Mouse (Mus musculus) layer of hippocampus, adult 11-12 months (tissue): ENCODE results near the gene Olfr1320.

ENCODE experiments used
- DNase-seq: peaks from one replicate; pipeline ENCODE4 v3.0.0; 2022; ENCODE audit warnings: low spot score

Olfr1320 gene

DNA sequence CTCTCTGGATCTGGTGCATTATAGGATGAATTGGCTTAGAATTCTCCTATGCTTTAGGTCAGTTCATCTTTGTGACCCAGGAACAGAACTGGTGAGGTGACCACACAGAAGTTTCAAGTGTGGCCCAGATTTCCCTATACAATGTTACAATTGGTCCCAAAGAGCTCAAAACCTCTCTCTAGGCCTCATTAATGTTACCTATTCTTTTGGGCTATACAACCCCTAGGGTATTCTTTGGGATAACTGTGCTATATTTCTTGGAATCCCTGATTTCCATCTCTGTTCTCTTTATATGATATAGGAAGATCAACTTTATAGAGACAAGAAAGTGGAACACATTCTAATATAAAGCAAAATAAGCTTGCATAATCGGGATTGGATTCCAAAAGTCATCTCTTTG lies at the start of gene Olfr1320:
Olfr1320 (plus strand) TSS at position 301 of the 400 bp plus-strand sequence.
- no peak for DNase-seq

DNA sequence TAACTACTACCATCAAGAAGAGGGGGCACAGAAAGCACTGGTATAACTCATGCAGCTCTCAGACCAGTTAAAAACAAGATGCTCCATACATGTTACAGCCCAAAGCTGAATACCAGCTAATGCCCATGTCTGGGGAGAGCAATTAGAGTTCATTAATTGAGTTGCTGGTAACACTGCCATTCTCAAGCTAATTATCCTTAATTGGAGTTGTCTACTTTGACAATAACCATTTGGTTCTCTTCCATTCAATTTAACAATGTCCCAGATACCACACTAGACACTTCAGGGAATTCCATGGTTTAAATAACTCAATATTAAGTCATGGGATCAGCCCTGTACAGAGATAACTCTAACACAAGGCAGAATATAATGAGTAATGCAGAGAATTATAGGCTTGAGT lies 44.6 kb upstream of the Olfr1320 start:
- no peak for DNase-seq

DNA sequence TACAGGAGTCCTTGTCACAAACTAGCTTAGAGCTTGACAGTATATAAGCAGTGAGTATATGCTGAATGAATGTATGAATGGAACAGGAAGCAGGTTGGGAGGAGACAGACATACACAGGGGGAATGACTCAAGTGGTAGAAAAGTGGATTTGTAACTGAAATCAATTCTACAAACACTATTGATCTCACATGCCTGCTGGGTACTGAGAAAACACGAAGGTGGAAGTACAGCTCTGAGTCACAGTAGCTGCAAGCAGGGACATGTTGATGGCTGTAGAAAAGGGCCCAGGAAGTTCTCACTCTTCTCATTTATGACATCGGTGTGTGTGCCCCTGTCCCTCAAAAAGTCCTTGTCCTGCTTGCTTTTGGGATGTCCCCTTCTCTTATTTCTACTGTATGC lies 40.9 kb upstream of the Olfr1320 start:
- DNase-seq = no peak

DNA sequence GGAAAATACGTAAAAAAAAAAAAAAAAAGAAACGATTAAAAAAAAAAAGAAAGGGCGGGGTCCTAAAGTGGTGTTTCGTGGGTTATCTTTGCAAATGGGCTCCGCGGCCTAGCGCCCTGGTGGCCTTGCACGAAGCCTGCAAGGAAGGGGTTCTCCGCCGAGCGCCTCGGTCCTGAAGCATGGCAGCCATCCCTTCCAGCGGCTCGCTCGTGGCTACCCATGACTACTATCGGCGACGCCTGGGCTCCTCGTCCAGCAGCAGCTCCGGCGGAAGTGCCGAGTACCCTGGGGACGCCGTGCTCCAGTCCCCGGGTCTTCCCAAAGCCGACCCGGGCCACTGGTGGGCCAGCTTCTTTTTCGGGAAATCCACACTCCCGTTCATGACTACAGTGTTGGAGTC lies 11.4 kb upstream of the Olfr1320 start:
- peak; percentile 5 for DNase-seq
